Mouse (Mus musculus) spleen, adult 2 months (tissue): ENCODE data around the gene Zfp423. TPM values are rescaled to one million over a fixed set of nuclear protein-coding genes. Genes with fewer than 3 reads are reported as not detected.

Source experiments
- DNase-seq, 2 experiments: peaks; one replicate each; pipeline versions ENCODE4 v3.0.0 to v3.0.0-alpha.2; 2012 to 2021; ENCODE audit warnings: low spot score in 2 of 2, low read depth in 1 of 2
- H3K27ac ChIP-seq: fragments of 200-500 bp; 2 replicates; pipeline ENCODE4 v1.5.1; 2012; ENCODE audit warnings: low read length, inconsistent platforms; ENCODE audit not compliant: insufficient read depth
- H3K27me3 ChIP-seq: fragments of 200-500 bp; 2 replicates; pipeline ENCODE4 v1.6.1; 2012; ENCODE audit warnings: mild to moderate bottlenecking, moderate library complexity, low read length, inconsistent platforms; ENCODE audit not compliant: control insufficient read depth, insufficient read depth
- H3K36me3 ChIP-seq: fragments of 200-500 bp; 2 replicates; pipeline ENCODE4 v1.6.1; 2012; ENCODE audit warnings: mild to moderate bottlenecking, low read length, inconsistent platforms; ENCODE audit not compliant: control insufficient read depth, insufficient read depth
- H3K4me1 ChIP-seq: fragments of 200-500 bp; 2 replicates; pipeline ENCODE4 v1.6.1; 2011; ENCODE audit warnings: inconsistent platforms; ENCODE audit not compliant: control insufficient read depth, insufficient read depth, insufficient read length
- H3K4me3 ChIP-seq: fragments of 200-500 bp; 2 replicates; pipeline ENCODE4 v1.5.1; 2011; ENCODE audit warnings: mild to moderate bottlenecking, inconsistent platforms; ENCODE audit not compliant: insufficient read depth, insufficient read length; ENCODE audit errors: extremely low read depth
- CTCF ChIP-seq: fragments of 200-500 bp; IDR thresholded peaks from 2 replicates; pipeline ENCODE4 v1.5.1; 2011; ENCODE audit warnings: mild to moderate bottlenecking, inconsistent platforms; ENCODE audit not compliant: insufficient read depth, insufficient read length, insufficient replicate concordance; ENCODE audit errors: extremely low read depth
- POLR2A ChIP-seq: fragments of 200-500 bp; IDR thresholded peaks from 2 replicates; pipeline ENCODE4 v1.6.1; 2011; ENCODE audit warnings: low read depth, low read length, inconsistent platforms
- WGBS: fragments of 180-500 bp; shearing (Covaris S2); methylation state at CpG from one replicate; pipeline ENCODE4 v1.1.7; 2018; 5-methylcytosine and 5-hydroxymethylcytosine counted together
- polyA plus RNA-seq: library from polyadenylated mRNA; depleted of rRNA; stranded (reverse); fragments of >200 nt; gene quantifications from 2 replicates; pipeline ENCODE4 v1.2.3, GENCODE M21; 2012

Zfp423 gene
- polyA plus RNA-seq, 1 experiment: 4.6 TPM

DNA sequence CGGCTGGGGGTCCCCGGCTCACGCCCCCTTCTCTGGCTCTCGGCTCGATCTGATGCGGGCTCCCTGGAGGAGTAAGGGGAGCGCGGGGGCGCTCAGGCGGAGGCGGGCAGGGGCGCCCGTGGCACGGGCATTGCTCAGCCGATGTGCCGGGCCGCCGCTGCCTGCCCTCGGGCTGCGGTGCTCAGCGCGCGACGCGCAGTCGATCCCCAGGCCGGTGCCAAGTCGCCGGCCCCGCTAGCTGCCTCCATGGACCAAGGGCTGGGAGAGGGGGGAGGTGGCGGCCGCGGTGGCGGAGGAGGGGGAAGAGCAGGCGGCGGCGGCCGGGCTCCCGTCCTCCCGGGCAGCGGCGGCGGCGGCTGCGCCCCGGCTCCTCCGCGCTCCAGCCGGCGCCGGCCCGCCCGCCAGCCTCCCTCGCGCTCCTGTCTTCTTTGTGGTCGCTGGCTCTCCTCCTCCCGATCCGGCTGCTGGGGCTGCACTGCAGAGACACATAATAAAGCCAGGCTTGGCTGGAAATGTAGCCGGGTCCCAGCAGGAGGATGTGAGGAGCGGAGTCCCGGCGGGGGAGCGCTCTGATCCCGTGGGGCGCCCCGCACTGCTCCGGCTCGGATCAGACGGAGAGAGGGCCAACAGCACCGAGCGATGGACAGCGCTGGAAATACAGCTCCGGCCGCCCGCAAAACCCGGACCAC is 810 bp upstream of the Zfp423 start:
- H3K36me3 ChIP-seq: no peaks in the 10 kb centered on the region
- H3K4me3 ChIP-seq: peak overlapping the region; percentile 22; the same call in 1 of the 2 replicates
- peak overlapping the region; percentile 57 for H3K27ac ChIP-seq
- no peak for TF ChIP-seq POLR2A
- TF ChIP-seq CTCF: no peak
- no peak for DNase-seq
- peaks cover 2% of the 10 kb centered on the region; the same call in 1 of the 2 replicates for H3K4me1 ChIP-seq
- peaks cover 40% of the 10 kb centered on the region for H3K27me3 ChIP-seq
- WGBS: 3% methylated on average over 64 of the region's 76 CpGs

DNA sequence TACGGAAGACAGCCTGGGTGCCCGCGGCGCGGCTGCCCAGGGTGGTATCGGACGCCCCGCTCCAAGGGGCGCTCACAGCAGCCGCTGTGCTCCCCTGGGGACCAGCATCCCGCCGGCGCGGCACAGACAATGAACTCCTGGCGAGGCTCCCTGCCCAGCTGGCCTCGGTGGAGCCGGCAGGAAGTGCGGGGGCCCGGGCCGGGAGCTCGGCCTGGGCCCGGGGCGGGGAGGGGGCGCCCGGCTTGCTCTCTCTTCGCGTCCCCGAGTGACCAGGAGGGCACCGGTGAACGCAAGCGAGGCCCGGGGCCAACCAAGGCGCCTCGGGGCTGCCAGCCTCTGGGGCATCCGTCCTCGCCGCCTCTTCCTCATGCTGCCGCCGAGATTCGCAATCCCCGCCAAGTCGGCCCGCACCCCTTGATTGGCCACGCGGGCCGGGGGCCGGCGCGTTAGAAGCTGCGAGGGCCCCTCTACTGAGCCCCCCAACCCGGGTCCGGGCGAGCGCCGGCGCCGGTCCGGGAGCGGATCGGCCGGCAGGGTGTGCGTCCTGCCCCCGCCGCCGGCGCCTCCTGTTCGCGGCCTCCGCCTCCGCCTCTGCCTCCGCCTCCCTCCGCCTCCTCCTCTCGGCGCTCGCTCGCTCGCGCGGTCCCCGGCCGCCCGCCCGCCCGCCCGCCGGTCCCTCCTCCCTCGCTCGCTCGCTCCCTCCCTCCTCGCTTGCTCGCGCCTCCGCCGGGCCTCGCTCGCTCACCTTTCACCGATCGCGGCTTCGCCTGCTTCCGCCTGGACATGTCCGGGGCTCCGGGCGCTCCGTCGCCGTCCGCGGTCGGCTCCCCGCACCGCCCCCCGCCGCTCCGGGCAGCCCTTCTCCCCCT is 710 bp downstream of the Zfp423 start:
- H3K4me1 ChIP-seq: peaks cover 2% of the 10 kb centered on the region; the same call in 1 of the 2 replicates
- TF ChIP-seq CTCF (no peak), POLR2A (no peak)
- peak overlapping the region; percentile 52; the same call in 1 of the 2 replicates for H3K4me3 ChIP-seq
- peak overlapping the region; percentile 50 for H3K27ac ChIP-seq
- DNase-seq: no peak
- no peaks in the 10 kb centered on the region for H3K36me3 ChIP-seq
- H3K27me3 ChIP-seq: peaks cover 40% of the 10 kb centered on the region
- 1% methylated on average over 81 of the region's 115 CpGs for WGBS

DNA sequence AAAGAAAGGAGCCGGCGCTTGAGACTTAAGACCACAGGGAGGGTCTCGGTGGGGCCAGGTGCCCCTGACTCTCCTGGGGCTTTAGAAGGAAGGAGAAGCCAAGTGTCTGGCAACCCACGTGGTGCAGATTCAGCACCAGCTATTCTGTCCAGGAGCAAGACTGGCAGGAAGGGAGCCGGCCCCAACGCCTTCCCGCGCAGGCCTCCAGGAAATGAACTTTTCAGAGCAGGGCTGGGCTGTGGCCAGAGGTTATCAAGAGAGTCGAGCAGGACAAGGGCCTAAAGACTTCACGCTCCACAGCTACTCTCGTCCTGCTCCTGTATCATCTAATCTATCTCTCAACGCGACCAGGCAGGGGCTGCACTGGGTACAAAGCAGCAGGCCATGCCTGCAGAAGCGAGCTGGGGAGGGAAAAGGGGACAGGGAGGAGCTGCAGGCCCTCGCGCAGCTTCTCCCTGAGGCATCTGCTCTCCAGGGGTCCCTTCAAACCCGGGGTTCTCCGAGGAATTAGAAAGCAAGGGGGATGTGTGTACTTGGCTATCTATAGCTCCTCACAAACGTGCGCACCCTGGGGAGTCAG is 1.4 kb downstream of the Zfp423 start:
- peaks cover 2% of the 10 kb centered on the region; the same call in 1 of the 2 replicates for H3K4me1 ChIP-seq
- 2% methylated on average over 20 of the region's 20 CpGs for WGBS
- H3K27ac ChIP-seq: peak overlapping the region; percentile 7
- peaks cover 40% of the 10 kb centered on the region for H3K27me3 ChIP-seq
- H3K4me3 ChIP-seq: peak overlapping the region; percentile 21; the same call in 1 of the 2 replicates
- no peaks in the 10 kb centered on the region for H3K36me3 ChIP-seq
- no peak for DNase-seq
- TF ChIP-seq CTCF (no peak), POLR2A (no peak)

DNA sequence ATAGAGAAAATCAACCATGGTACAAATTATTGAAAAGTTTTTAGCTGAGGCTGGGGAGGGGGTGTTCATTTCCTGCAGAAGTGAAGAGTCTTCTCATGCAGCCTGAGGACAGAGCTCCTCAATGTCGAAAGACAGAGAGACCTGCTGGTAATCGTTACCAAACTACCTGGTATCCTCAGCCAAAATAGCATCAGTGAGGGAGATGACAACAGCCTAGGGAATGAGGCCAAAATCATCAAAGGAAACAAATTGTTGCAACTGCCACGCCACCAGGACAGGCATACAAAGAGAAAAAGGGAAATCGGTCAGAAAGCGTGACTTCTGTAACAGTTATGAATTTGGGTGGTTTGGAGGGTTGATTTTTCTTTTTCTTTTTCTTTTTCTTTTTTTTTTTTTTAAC is 3.4 kb downstream of the Zfp423 start:
- no peak for DNase-seq
- Histone ChIP-seq H3K4me3 (no peak overlapping the region), H3K36me3 (no peaks in the 10 kb centered on the region), H3K4me1 (peaks cover 2% of the 10 kb centered on the region; the same call in 1 of the 2 replicates), H3K27me3 (peaks cover 31% of the 10 kb centered on the region), H3K27ac (no peak overlapping the region)
- WGBS: 37% methylated on average over 5 of the region's 5 CpGs
- no peak for TF ChIP-seq POLR2A
- TF ChIP-seq CTCF: no peak

DNA sequence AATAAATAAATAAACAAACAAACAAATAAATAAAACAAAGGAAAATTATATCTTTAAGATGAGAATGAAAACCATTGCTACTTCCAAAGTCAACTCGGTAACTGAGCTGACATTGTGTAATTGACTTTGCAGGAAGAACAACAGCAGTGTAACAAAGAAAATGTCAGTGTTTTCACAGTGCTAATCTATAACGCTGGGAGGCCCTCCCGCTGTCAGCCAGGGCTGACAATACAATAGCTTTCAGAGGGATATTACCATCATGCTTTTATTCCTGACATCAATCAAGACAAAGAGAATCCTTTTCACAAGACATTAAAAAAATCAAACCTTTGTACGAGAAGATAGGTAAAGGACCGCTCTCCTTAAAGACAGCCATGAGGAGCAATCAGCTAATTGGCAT is 5.9 kb downstream of the Zfp423 start:
- peaks cover 9% of the 10 kb centered on the region for H3K27me3 ChIP-seq
- WGBS: 79% methylated on average over 5 of the region's 5 CpGs
- H3K27ac ChIP-seq: no peak overlapping the region
- H3K4me3 ChIP-seq: no peak overlapping the region
- H3K36me3 ChIP-seq: no peaks in the 10 kb centered on the region
- H3K4me1 ChIP-seq: no peaks in the 10 kb centered on the region; the same call in 1 of the 2 replicates
- TF ChIP-seq POLR2A (no peak), CTCF (no peak)
- no peak for DNase-seq

DNA sequence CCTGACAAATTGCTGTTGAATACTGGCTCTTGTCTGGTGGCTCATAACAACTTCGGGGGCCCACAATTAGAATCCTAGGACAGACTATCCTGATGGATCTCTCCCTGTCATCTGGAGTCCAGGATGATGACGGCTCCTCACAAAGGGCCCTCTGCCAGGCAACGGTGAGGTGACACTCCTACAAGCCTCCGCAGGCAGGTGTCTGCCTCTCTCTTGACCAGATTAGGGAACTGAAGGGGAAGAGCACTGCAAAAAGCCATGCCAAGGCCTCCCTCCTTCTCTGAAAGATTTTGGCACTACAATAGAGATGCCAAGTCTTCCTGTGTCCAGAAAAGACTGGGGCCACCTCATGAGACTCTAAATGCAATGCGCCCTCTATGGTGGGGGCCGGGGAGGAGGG is 7.1 kb downstream of the Zfp423 start:
- Histone ChIP-seq H3K27ac (no peak overlapping the region), H3K4me1 (no peaks in the 10 kb centered on the region), H3K4me3 (no peak overlapping the region), H3K36me3 (no peaks in the 10 kb centered on the region), H3K27me3 (peaks cover 2% of the 10 kb centered on the region; the same call in 1 of the 2 replicates)
- TF ChIP-seq CTCF (no peak), POLR2A (no peak)
- 88% methylated on average over 6 of the region's 6 CpGs for WGBS
- DNase-seq: no peak
